Mouse (Mus musculus) C2C12 (cell line): ENCODE data around the gene Acsm5.

Experiments
- CTCF ChIP-seq: IDR thresholded peaks from one replicate; pipeline ENCODE4 v1.5.1; 2011; ENCODE audit not compliant: control insufficient read depth, insufficient read depth, insufficient read length
- MAX ChIP-seq: IDR thresholded peaks from one replicate; pipeline ENCODE4 v1.6.1; 2011; ENCODE audit warnings: mild to moderate bottlenecking, control low read depth
- USF1 ChIP-seq: IDR thresholded peaks from one replicate; pipeline ENCODE4 v1.6.1; 2011; ENCODE audit warnings: low read depth, mild to moderate bottlenecking, control low read depth, moderate library complexity

DNA sequence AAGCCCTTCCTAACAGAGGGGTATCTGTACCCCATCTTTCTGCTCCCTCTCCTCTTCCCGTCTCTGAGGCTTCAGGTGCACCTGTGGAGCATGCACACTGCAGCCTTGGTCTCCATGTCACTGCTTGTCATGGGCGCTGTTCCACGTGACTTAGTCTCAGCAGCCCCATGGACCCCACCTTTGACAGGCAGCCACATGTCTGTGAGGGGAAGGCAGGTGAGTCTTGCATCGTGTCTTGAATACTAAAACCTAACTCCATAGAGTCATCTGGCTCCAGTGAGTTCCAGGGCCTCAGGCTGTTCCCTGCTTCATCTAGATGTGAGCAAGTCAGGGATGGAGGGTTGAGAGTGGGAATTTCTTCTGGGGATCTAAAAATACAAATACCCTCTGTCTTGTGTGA, 35.1 kb upstream of the Acsm5 start:
- TF ChIP-seq USF1 (no peak), CTCF (no peak), MAX (no peak)
